Mouse (Mus musculus) lung, adult 18-20 months (tissue): Measurements from ENCODE around the gene Gm4353.
A peak's percentile ranks its signal among the peaks of the same experiment; 100 is the strongest.
"Not testable (repeated sequence)": the region's sequence is repeated elsewhere in the genome, so short reads cannot be mapped to it uniquely, and the experiment has no call there.

ENCODE experiments used
- DNase-seq, 2 experiments: peaks; one replicate each; pipeline ENCODE4 v3.0.0; 2022; ENCODE audit warnings: mixed read lengths in 2 of 2

The Gm4353 gene

GRCm38 (mm10) chr7:116084366-116084765 is at the start of gene Gm4353:
TSS of gene Gm4353 (minus strand) at chr7:116084635.
- DNase-seq = not testable (repeated sequence)

- DNase-seq = peak; percentile 63 to 78
These were observed 47.6 kb upstream of the Gm4353 start for GRCm38 (mm10) chr7:116132078-116132477.

- DNase-seq = no peak
These were observed 47.0 kb upstream of the Gm4353 start for GRCm38 (mm10) chr7:116131390-116131789.

- DNase-seq = no peak
These were observed 44.9 kb upstream of the Gm4353 start for GRCm38 (mm10) chr7:116129374-116129773.

GRCm38 (mm10) chr7:116128286-116128685 is 43.9 kb upstream of the Gm4353 start:
- no peak for DNase-seq

- no peak for DNase-seq
These were observed 42.6 kb upstream of the Gm4353 start for GRCm38 (mm10) chr7:116127052-116127451.

GRCm38 (mm10) chr7:116125671-116126070 is 41.2 kb upstream of the Gm4353 start:
- DNase-seq = no peak

- no peak for DNase-seq
These were observed 39.6 kb upstream of the Gm4353 start for GRCm38 (mm10) chr7:116124057-116124456.

- DNase-seq = no peak
These were observed 39.2 kb upstream of the Gm4353 start for GRCm38 (mm10) chr7:116123597-116123985.

GRCm38 (mm10) chr7:116122981-116123596 is 38.7 kb upstream of the Gm4353 start:
- DNase-seq = no peak

- DNase-seq = no peak
These were observed 36.8 kb upstream of the Gm4353 start for GRCm38 (mm10) chr7:116121202-116121601.

GRCm38 (mm10) chr7:116120737-116121136 is 36.3 kb upstream of the Gm4353 start:
- no peak for DNase-seq

GRCm38 (mm10) chr7:116119306-116119857 is 34.9 kb upstream of the Gm4353 start:
- no peak for DNase-seq

GRCm38 (mm10) chr7:116115991-116116390 is 31.6 kb upstream of the Gm4353 start:
- DNase-seq = no peak

- DNase-seq = no peak
These were observed 30.9 kb upstream of the Gm4353 start for GRCm38 (mm10) chr7:116115216-116115930.

- no peak for DNase-seq
These were observed 27.1 kb upstream of the Gm4353 start for GRCm38 (mm10) chr7:116111546-116111945.

- DNase-seq = no peak
These were observed 26.2 kb upstream of the Gm4353 start for GRCm38 (mm10) chr7:116110661-116111060.

- no peak for DNase-seq
These were observed 18.7 kb upstream of the Gm4353 start for GRCm38 (mm10) chr7:116103091-116103490.

- DNase-seq = no peak
These were observed 15.6 kb upstream of the Gm4353 start for GRCm38 (mm10) chr7:116099952-116100528.

GRCm38 (mm10) chr7:116093466-116093850 is 9.0 kb upstream of the Gm4353 start:
- DNase-seq = no peak

- peak; percentile 94 to 96 for DNase-seq
These were observed 8.5 kb upstream of the Gm4353 start for GRCm38 (mm10) chr7:116092710-116093465.

- no peak for DNase-seq
These were observed 23.7 kb downstream of the Gm4353 start for GRCm38 (mm10) chr7:116060739-116061138.

GRCm38 (mm10) chr7:116040470-116041019 is 43.9 kb downstream of the Gm4353 start:
- DNase-seq = no peak
